Comparison of ENCODE assay signal across 12 mouse cellular contexts in the genomic region with DNA sequence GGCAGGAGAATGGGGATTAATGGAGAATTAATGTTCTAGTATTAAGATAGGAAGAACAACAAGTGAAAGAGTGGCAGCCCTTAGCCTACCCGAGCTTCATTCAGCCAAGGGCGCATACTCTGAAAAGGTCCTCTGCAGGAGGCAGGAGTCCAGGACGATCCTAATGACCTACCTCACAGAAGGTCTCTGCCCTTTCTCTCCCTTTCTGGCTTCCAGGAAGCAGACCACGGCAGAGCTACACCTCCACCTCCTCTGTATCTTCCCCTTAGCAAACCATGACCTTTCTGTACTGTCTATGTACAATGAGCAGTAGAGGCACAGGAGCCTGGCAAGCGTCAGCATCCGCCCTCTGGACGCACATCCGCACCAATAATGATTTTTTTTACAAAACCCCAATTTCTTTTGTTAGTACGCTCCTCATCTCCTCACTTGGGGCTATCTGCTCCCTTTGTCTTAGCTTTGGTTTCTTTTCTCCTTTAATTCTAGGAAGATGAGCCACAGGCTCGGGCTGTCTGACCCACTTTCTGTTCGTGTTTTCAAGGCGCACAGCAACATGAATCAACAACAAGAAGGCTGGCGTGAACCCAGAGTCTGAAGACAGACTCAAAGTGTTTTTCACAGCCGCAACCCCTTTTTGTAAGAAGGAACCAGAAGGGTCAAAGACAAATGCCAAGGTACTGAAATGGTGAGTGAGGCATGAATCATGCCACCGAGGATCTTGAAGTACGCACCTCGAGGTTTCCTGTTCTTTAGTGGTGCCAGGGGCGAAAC.
DNase-seq lines count a peak whose midpoint lies in the region; ATAC-seq and TF ChIP-seq lines count a peak whose summit lies in the region.
"Had no signal": no experiment of that assay in that cellular context is flagged by ENCODE, and none has a peak within 500 bp of the region (broad histone marks: within the 10 kb centered on the region; RNA-seq: fewer than 3 reads in every experiment).

No protein-coding gene starts in this region.

- H3K4me2 ChIP-seq in heart, embryonic 11.5 days = no peak overlapping the region
- no peak overlapping the region for H3K4me2 ChIP-seq in midbrain, embryonic 14.5 days (ENCODE audit: low read length)
- H3K4me2 ChIP-seq in forebrain, embryonic 15.5 days (replicated peaks) = no peak overlapping the region
- H3K4me2 ChIP-seq: embryonic facial prominence, embryonic 12.5 days; hindbrain, embryonic 15.5 days; liver, embryonic 13.5 days had no signal

- WGBS in heart, adult 2 months = 40% methylated on average over 18 of the region's 18 CpGs
- 81% methylated on average over 18 of the region's 18 CpGs for WGBS in heart, embryonic 11.5 days (ENCODE audit: insufficient replicate concordance)
- WGBS in midbrain, embryonic 14.5 days = 74% methylated on average over 18 of the region's 18 CpGs
- WGBS in forebrain, embryonic 15.5 days = 52% methylated on average over 18 of the region's 18 CpGs

- H3K9me3 ChIP-seq in heart, embryonic 11.5 days (replicated peaks; ENCODE audit: control insufficient read depth, low read length) = no peaks in the 10 kb centered on the region
- no peaks in the 10 kb centered on the region for H3K9me3 ChIP-seq in midbrain, embryonic 14.5 days (ENCODE audit: control insufficient read depth, low read length)
- H3K9me3 ChIP-seq in forebrain, embryonic 15.5 days = no peaks in the 10 kb centered on the region
- H3K9me3 ChIP-seq: embryonic facial prominence, embryonic 12.5 days; hindbrain, embryonic 15.5 days; liver, embryonic 13.5 days had no signal

- H3K9ac ChIP-seq in heart, adult 2 months (ENCODE audit: low read depth, low read length) = peak overlapping the region; percentile 38
- no peak overlapping the region for H3K9ac ChIP-seq in heart, embryonic 11.5 days (ENCODE audit: low read depth, low read length)
- no peak overlapping the region for H3K9ac ChIP-seq in midbrain, embryonic 14.5 days (replicated peaks; ENCODE audit: low read length)
- H3K9ac ChIP-seq in forebrain, embryonic 15.5 days (replicated peaks) = no peak overlapping the region
- H3K9ac ChIP-seq: embryonic facial prominence, embryonic 12.5 days; hindbrain, embryonic 15.5 days; liver, embryonic 13.5 days had no signal

- no peak for ATAC-seq in heart, embryonic 11.5 days (replicated peaks; ENCODE audit: insufficient number of reproducible peaks, low FRiP score, low TSS enrichment)
- no peak for ATAC-seq in midbrain, embryonic 14.5 days (ENCODE audit: low FRiP score, low TSS enrichment)
- ATAC-seq in forebrain, embryonic 15.5 days (replicated peaks) = no peak
- ATAC-seq: Patski had no signal

- no peak for TF ChIP-seq CTCF in heart, adult 2 months (IDR thresholded peaks at IDR 0.05)

- peak overlapping the region; percentile 17 for H3K4me3 ChIP-seq in heart, adult 2 months
- no peak overlapping the region for H3K4me3 ChIP-seq in heart, embryonic 11.5 days (ENCODE audit: low read depth, low read length)
- no peak overlapping the region for H3K4me3 ChIP-seq in midbrain, embryonic 14.5 days (replicated peaks; ENCODE audit: low read depth, low read length)
- no peak overlapping the region for H3K4me3 ChIP-seq in forebrain, embryonic 15.5 days
- H3K4me3 ChIP-seq: embryonic facial prominence, embryonic 12.5 days; hindbrain, embryonic 15.5 days; liver, embryonic 13.5 days had no signal

- peaks cover 28% of the 10 kb centered on the region for H3K4me1 ChIP-seq in heart, adult 2 months (ENCODE audit: control insufficient read depth, insufficient read depth, low read length)
- no peaks in the 10 kb centered on the region for H3K4me1 ChIP-seq in heart, embryonic 11.5 days (ENCODE audit: control insufficient read depth, insufficient read depth, low read length)
- H3K4me1 ChIP-seq in midbrain, embryonic 14.5 days (ENCODE audit: control insufficient read depth, insufficient read depth, low read length) = no peaks in the 10 kb centered on the region
- H3K4me1 ChIP-seq in forebrain, embryonic 15.5 days = peaks cover 11% of the 10 kb centered on the region; the same call in 1 of the 2 replicates
- H3K4me1 ChIP-seq: embryonic facial prominence, embryonic 12.5 days; hindbrain, embryonic 15.5 days; liver, embryonic 13.5 days had no signal

- H3K27me3 ChIP-seq in heart, adult 2 months (ENCODE audit: control insufficient read depth, insufficient read depth, low read length) = no peaks in the 10 kb centered on the region
- H3K27me3 ChIP-seq in heart, embryonic 11.5 days (ENCODE audit: control insufficient read depth, insufficient read depth, low read length) = no peaks in the 10 kb centered on the region
- no peaks in the 10 kb centered on the region for H3K27me3 ChIP-seq in midbrain, embryonic 14.5 days (ENCODE audit: control insufficient read depth, insufficient read depth, low read length)
- no peaks in the 10 kb centered on the region for H3K27me3 ChIP-seq in forebrain, embryonic 15.5 days
- H3K27me3 ChIP-seq: embryonic facial prominence, embryonic 12.5 days; hindbrain, embryonic 15.5 days; liver, embryonic 13.5 days; Patski had no signal

- H3K27ac ChIP-seq in heart, adult 2 months = peak overlapping the region; percentile 63
- H3K27ac ChIP-seq in heart, embryonic 11.5 days (ENCODE audit: low read depth, low read length) = no peak overlapping the region
- no peak overlapping the region for H3K27ac ChIP-seq in midbrain, embryonic 14.5 days (replicated peaks; ENCODE audit: low read depth, low read length)
- no peak overlapping the region for H3K27ac ChIP-seq in forebrain, embryonic 15.5 days (replicated peaks)
- H3K27ac ChIP-seq: embryonic facial prominence, embryonic 12.5 days; hindbrain, embryonic 15.5 days; liver, embryonic 13.5 days had no signal

- no peak for TF ChIP-seq POLR2A in heart, adult 2 months (IDR thresholded peaks at IDR 0.05; ENCODE audit: insufficient read depth, low read depth, low read length)

- H3K79me2 ChIP-seq in heart, adult 2 months (replicated peaks; ENCODE audit: control insufficient read depth, insufficient read depth, low read length) = peaks cover 9% of the 10 kb centered on the region; the same call in 1 of the 2 replicates

- intact Hi-C loops in heart, adult 2 months (cut with DNase I) = loop anchor here (2.0 kb wide), 1 partner anchor 63 kb away; the partner anchor contains the start of gene Wwtr1
- intact Hi-C loops in heart, postnatal 14 days (cut with DNase I) = no loop called here

- DNase-seq in heart, adult 2 months = peak in 1 of 2 experiments; percentile 64
- DNase-seq in testis, postnatal 10 days (ENCODE audit: low spot score) = peak; percentile 34
- no peak for DNase-seq in testis, postnatal 14 days (ENCODE audit: low spot score)
- peak; percentile 50 to 56 for DNase-seq in heart, postnatal 14 days
- DNase-seq in T-cell, adult 2 months (ENCODE audit: low spot score) = no peak
- no peak for DNase-seq in midbrain, embryonic 14.5 days
- DNase-seq: liver, embryonic 13.5 days had no signal

- peaks cover 39% of the 10 kb centered on the region for H3K36me3 ChIP-seq in heart, adult 2 months (ENCODE audit: control insufficient read depth, insufficient read depth, low read length)
- no peaks in the 10 kb centered on the region for H3K36me3 ChIP-seq in heart, embryonic 11.5 days (ENCODE audit: control insufficient read depth, insufficient read depth, low read length)
- H3K36me3 ChIP-seq in midbrain, embryonic 14.5 days (ENCODE audit: control insufficient read depth, insufficient read depth, low read length) = no peaks in the 10 kb centered on the region
- no peaks in the 10 kb centered on the region for H3K36me3 ChIP-seq in forebrain, embryonic 15.5 days
- H3K36me3 ChIP-seq: embryonic facial prominence, embryonic 12.5 days; hindbrain, embryonic 15.5 days; liver, embryonic 13.5 days had no signal

- 0 out of 2 replicates have a peak, but pooled peaks have one; percentile 16 for TF ChIP-seq EP300 in heart, adult 2 months (IDR thresholded peaks at IDR 0.05; ENCODE audit: insufficient read depth, low read depth, low read length)

Comparison
In these comparisons a context has a peak if more than half of its experiments do, and no peak if none do; other contexts are left out.
1. DNase-seq: peak in testis, postnatal 10 days (single experiment) and heart, postnatal 14 days (2 of 2); none in testis, postnatal 14 days (single experiment), T-cell, adult 2 months (single experiment) and midbrain, embryonic 14.5 days (single experiment).